Mouse (Mus musculus) mesoderm, embryonic 11.5 days (tissue): Measurements from ENCODE around the gene Pear1.

Source experiments
- DNase-seq: peaks from one replicate; pipeline ENCODE4 v3.0.0-alpha.2; 2012; ENCODE audit warnings: low read depth, low spot score

Pear1 gene

GRCm38 (mm10) chr3:87765631-87766283 is 58.3 kb downstream of the Pear1 start:
- DNase-seq = no peak

GRCm38 (mm10) chr3:87765091-87765490 is 59.0 kb downstream of the Pear1 start:
- peak; percentile 54 for DNase-seq

- no peak for DNase-seq
Observed at GRCm38 (mm10) chr3:87764506-87764905, 59.6 kb downstream of the Pear1 start.

DNA sequence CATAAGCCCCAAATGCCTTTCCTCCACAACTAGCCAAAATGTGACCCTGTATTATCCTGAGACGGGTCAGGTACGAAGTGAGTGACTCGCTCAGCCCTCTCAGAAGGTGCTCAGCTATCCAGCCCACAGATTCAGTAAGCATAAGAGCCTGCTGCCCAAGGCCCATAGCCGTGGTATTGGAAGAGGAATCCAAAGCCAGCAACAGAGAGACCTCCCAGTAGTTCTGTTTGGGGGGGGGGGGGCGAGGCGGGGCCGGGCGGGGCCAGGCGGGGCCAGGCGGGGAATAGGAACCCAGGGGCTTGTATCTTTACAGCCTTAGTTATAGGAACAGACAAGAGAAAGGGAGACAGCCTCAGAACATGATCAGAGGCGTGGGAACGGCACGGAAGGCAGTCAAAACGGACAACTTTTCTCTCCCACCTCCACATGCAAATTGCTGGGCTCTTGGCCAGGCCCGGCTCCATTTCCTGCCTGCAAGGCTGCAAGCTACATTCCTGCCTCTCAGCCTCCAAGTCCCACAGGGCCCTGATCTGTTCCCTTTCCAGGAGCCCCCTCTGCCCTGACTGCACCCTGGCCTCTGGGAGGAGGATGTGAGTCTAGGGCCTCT is 60.3 kb downstream of the Pear1 start:
- DNase-seq = peak; percentile 59

DNA sequence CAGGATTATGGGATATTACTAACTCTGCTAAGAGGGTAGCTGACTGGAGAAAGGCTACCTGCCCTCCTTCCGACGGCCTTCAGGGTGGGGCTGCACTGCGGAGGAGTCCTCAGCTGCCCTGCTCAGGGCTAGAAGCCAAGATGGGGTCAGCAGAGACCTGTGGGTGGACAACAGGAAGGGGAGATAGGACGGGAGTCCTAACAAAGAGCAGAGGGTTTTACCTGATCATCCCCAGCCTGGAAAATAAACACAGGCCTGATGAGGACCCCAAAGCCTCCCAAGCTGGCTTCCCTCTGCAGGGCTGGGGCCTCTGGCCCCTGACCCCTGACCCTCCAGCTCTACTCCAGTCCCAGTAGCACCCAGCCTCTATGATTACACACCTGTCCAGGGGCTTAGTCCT is 60.9 kb downstream of the Pear1 start:
- DNase-seq = no peak

DNA sequence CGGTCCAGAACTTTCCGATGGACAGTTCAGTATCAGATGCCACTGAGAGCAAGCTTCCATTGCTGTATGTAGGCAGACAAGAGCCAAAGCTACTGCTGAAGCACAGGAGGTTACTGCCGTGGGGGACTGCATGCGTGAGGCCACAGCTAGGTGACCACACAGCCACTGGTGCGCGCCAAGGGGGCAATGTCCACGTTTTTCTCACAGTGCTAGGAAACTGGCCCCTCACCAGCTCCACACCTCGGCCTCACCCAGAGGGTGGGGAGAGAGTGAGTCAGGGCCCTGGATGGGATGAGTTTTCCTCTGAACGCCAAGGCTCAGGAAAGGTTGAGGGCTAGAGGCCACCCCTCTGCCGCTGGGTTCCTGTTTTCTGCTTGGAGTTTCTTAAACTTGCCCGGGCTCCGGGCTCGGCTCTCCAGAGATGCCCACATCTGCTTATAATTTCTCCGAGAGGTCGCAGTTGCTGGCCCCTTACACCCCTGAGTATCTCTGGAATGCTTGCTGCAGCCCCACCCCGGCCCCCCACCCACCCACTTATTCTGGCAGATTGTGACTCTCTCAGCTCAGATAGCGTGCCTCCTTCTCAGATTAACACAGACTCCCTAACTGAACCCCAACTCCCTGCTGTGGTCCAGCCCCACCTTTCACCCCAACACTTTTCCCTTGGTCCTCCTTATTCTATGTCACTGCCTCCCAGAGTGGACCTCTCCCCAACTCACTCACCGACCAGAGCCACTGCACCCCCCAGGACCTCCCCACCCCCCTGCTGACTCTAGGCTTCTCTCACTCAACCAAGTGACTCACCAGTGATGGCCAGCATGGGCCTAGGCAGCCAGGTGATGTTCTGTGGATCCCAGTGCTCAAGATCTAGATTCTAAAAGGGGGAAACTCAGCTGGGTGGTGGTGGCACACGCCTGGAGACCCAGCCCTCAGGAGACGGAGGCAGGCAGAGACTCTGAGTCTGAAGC is 62.4 kb downstream of the Pear1 start:
- DNase-seq = no peak

- DNase-seq = no peak
Observed at GRCm38 (mm10) chr3:87758641-87759040, 65.5 kb downstream of the Pear1 start.

- no peak for DNase-seq
Observed at GRCm38 (mm10) chr3:87756488-87756887, 67.6 kb downstream of the Pear1 start.

DNA sequence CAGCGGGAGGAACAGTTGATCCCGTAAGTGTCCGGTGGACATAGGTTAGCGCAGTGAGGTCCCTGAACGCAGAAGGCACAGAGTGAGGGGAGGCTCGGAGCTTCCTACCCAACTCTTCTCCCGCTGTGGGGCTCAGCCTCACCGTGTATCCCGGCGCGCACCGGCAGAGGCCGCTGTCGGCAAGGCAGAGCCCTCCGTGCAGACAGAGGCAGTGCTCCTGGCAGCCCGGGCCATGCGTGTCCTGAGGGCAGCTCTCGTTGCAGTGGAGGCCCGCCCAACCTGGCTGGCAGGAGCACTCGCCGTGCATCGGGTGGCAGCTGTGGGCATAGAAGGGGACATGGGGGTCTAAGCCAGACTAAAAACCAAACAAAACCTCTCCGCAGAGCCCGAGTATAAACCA is 68.1 kb downstream of the Pear1 start:
- peak; percentile 81 for DNase-seq

DNA sequence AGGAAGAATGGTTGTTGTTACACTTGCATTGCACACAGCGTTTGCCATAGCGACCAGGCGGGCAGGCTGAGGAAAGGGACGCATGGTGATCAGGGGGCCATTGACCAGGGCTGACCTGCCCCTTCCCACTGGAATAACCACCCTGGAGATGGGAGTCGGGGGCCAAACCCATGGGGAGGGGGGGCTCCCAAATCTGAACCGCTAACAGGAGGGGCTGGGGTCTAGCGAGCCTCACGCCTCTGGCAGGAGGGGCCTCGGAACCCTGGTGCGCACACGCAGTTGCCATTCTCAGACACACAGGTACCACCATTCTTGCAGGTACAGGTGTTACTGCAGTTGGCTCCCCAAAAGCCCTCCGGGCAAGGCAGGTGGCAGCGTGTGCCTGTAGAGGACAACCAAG is 70.3 kb downstream of the Pear1 start:
- no peak for DNase-seq

- DNase-seq = no peak
Observed at GRCm38 (mm10) chr3:87752567-87752966, 71.5 kb downstream of the Pear1 start.

DNA sequence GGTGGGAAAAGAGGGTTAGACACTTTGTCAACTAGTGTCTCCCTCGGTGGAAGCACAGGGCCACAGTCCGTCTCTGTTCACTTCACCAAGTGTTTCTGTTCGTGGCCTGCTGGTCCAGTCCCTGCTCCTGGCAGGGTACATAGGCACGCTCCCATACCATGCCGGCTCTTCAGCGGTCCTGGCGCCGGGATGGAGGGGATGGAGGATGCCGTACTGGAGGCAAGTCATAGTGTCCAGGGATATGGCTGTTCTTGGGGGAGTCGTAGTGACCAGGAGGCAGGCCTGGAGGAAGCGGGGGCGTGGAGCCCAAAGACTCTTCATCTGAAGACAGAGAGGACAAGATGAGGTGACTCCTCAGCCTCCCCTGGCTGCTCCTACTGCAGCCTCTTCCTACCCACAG is 74.1 kb downstream of the Pear1 start:
- DNase-seq = no peak

GRCm38 (mm10) chr3:87749036-87749435 is 75.1 kb downstream of the Pear1 start:
- DNase-seq = peak; percentile 40

DNA sequence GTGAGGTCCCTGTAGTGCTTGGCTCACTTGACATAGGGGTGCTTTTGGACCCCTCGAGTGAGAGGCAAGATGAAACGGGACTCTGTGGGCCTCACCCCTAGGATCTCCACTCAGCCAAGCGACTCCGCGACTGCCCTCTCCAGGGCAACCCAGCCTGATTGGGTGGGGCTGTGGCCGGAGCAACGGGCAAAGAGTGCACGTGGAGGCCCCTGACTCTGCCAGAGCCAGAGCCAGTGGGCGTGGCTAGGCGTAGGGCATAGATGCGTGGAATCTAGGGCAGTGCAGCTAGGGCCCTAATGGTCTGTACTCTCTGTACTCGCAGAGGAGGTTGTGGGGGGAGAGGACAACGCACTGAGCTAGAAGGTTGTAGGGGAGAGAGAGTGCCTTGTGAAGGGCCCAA is 75.7 kb downstream of the Pear1 start, which contains the start of gene Lrrc71:
Gene Lrrc71 (minus strand): TSS at position 195 of the 400 bp plus-strand sequence.
- no peak for DNase-seq

DNA sequence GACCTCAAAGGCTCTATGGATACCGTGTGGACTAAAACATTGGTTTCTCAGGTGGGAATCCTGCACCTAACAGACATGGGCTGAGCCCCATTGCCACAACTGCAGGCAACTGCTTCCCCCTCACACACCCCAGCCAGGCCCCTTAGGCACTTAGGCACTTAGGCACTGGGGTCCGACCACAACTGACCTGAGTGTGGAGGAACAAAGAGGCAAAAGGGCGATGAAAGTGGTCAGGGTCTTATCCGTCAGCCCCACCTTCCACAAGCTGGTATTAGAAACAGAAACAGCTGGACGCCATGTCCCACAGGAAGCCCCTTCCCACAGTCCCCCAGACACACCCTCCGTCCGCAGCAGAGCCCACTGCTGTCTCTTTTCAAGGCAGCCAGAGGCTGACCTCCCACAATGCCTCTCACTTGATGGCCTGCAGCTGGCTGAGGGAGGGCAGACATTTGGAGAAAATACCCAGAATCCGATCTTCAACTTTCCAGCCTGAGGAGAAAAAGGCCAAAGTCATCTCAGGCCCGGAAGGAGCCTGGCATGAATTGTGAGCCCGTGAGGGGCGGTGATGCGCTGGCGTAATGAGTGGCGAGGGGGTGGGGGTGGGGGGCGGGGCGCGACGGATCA is 79.0 kb downstream of the Pear1 start:
- DNase-seq = peak; percentile 36

GRCm38 (mm10) chr3:87743927-87744326 is 80.2 kb downstream of the Pear1 start:
- DNase-seq = no peak

DNA sequence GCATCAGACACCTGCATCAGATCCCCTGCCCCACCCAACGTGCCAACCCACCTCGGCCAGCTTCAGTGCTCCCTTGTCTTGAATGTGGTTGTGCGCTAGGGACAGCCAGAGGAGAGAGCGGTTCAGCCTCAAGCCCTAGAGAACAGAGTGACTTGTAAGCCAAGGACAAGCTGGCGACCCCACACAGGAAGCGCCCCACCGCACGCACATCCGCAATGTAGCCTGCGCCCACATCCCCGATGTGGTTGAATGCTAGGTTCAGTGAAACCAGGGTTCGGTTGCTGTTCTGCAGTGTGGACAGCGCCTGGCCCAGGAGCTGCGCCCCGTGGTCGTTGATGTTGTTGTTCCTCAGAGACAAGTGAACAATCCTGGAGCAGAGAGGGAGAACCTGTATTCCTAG is 81.4 kb downstream of the Pear1 start:
- DNase-seq = no peak

GRCm38 (mm10) chr3:87742013-87742412 is 82.1 kb downstream of the Pear1 start:
- no peak for DNase-seq

GRCm38 (mm10) chr3:87738906-87739305 is 85.2 kb downstream of the Pear1 start:
- no peak for DNase-seq

- no peak for DNase-seq
Observed at GRCm38 (mm10) chr3:87735335-87735734, 88.8 kb downstream of the Pear1 start.

DNA sequence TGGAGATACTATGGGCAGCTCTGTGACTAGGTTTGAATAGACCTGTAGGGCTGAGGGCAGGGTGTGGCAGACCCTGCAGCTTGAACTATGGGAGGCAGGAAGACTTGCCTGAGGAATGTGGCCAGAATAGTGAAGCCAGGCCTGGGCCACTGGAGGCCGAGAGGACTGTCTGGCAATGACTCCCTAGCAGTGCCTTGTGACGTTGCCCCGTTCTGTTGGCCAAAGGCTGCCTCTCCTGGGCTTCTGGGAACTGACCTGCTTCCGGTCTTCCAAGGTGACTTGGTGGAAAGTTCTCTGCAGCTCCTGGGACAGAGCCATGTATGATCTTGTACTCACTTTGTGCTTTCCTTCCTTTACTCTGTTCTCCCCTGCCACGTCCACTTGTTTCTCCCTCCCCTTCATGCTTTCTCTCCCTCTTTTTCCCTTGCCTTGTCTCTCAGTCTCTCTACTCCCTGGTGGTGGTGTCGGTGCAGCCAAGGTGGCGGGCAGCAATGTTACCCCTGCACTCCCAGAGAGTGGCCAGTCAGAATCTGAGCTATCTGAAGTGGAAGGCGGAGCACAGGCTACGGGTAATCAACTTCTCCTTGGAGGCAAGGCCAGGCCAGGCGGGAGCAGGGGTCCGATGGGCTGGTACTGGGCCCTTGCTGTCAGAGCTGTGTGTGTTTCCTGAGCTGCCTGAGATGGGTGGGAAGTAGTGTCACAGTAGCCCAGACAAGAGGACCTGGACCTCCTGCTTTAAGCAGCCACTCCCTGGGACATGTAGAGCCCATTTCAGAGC is 89.9 kb downstream of the Pear1 start:
- no peak for DNase-seq
